Mouse (Mus musculus): Measurements from ENCODE around the gene Ngrn.

The Ngrn gene

DNA sequence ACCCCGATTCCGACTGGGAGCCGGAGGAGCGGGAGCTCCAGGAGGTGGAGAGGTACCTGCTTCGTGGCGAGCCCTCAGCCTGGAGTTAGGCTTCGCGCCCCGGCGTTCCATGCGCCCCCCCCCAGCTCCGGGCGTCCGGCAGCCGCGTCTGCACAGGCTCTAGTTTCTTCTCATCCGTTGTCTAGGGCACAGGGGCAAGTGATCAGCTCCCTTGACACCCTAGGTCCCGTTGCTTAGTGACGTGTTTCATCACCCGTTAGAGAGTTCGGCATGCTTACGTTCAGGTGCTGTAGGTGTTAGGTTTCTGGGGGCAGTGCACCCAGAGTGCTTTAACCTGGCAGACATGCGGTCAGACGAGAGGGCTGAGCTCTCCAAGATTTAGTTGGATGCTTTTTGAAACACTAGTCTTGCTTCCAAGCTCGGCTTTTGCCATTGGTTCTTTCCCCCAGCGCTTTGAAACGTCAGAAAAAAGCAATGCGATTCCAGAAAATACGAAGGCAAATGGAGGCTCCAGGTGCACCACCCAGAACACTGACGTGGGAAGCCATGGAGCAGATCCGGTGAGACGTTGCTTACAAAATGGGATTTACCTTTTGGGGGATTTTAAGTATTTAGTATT lies 466 bp downstream of the Ngrn start:
- DNase-seq (ENCODE audit: low spot score in 2 of 2), result peak; percentile 19 to 26

DNA sequence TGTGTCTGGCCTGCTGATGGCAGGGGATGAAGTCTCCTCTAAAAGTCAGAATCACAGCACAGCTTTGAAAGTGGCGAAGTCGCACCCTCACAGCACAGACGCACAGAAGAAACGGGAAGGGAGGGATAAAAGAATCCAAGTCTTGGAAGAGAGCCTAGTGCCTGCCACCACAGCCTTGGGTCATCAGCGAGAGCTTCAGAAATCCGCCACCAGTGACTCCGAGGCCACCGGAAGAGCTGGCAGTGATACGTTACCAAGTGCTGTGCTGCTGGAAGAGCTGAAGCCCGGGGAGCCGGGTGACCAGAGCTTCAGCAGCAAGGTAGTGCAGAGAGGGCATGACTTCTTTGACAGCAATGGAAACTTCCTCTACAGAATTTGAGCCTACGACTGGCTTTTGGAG lies 3.6 kb downstream of the Ngrn start:
- DNase-seq (ENCODE audit: low spot score in 2 of 2), result no peak

- DNase-seq (ENCODE audit: low spot score in 2 of 2), result no peak
Observed at GRCm38 (mm10) chr7:80267764-80268163, 6.7 kb downstream of the Ngrn start.

GRCm38 (mm10) chr7:80268897-80269750 lies 8.1 kb downstream of the Ngrn start, which contains the start of gene Vps33b:
Gene Vps33b (plus strand): TSS chr7:80269649.
- peak; percentile 94 to 95 for DNase-seq (ENCODE audit: low spot score in 2 of 2)

DNA sequence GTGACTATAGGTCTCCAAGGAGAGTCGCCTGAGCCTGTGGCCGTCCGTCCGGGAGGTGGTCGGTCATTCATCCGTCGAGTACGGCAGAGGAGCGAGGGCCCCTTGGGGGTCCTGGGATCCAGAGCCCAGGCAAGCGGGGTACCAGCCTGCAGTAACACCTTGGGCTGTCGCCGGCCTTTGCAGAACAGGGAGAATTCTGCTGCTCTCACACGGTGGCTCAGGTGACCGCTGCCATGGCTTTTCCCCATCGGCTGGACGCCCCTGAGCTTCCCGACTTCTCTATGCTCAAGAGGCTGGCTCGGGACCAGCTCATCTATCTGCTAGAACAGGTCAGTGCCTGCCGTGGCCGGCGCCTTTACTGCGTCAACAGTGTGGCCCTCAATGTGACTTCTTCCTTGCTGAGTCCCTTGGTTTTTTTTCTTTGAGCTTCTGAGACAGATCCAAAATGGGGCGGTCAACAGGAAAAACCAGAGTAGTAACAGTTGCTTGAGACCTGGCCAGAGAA lies 8.8 kb downstream of the Ngrn start:
- DNase-seq (ENCODE audit: low spot score in 2 of 2), result no peak

DNA sequence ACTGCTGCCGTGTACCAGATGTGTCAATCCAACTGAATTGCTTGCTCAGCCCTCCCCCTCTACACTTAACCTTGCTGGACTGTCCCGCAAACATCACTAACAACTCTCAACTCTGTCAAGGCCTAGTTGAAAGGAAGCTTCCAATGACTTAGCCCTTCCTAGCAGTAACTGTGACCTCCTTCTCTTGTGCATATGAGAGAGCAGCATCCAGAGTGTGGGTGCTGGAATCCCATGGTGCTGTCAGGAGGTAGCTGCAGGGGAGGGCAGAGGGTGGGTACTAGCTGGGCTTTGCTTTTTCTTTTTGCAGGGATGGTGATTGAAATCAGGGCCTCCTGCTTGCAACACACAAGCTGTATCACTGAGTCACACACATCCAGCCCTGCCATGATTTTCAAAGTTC lies 12.4 kb downstream of the Ngrn start:
- no peak for DNase-seq (ENCODE audit: low spot score in 2 of 2)

- no peak for DNase-seq (ENCODE audit: low spot score in 2 of 2)
Observed at GRCm38 (mm10) chr7:80276374-80276773, 15.4 kb downstream of the Ngrn start.

DNA sequence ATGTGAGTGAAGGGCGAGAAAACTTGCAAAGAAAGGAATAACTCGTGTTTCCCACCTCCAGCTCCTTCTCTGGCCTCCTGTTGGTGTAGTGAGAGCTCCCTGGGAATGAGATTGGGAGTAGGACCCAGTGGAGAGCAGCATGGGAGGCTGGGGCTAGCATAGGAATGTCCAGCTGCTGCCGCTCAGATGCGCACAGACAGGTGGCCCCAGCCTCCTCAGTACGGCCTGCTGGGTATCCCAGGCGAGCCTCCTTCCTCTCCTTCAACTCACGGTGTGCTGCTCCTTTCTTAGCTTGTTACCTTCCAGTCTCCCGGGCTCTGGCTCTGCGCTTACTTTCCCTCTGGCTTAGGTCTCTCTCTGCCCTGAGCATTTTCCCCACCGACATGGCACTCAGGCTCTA lies 19.0 kb downstream of the Ngrn start:
- no peak for DNase-seq (ENCODE audit: low spot score in 2 of 2)

GRCm38 (mm10) chr7:80280998-80281397 lies 20.0 kb downstream of the Ngrn start:
- no peak for DNase-seq (ENCODE audit: low spot score in 2 of 2)

GRCm38 (mm10) chr7:80281646-80282045 lies 20.6 kb downstream of the Ngrn start:
- no peak for DNase-seq (ENCODE audit: low spot score in 2 of 2)

DNA sequence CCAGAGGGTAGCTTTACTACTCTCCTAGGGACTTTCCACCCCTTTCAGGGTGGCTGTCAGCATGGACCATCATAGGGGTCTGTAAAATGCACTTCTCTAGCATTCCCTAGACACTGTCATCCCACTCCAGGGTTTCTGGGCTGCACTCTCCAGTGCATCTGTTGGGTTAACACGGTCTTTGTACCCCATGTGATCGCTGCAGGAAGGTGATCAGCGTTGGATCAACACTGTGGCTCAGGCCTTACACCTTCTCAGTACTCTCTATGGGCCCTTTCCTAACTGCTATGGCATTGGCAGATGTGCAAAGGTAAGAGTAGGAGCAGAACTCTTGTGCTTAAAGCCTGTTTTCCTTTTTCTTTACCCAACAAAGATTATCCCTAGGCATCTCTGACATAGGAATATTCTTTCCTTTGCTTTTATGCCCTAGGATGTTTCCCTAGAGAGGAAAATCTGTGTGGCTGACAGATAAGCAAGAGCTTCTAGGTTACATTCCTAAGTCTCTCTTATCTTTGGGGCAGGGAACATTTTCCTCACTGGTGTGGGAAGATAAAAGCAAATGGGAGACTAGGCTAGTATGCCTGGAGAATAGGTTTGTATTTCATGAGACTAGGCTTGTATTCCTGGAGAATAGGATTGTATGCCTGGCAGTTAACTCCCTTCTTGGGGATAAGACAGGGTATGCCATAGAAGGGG lies 22.4 kb downstream of the Ngrn start:
- no peak for DNase-seq (ENCODE audit: low spot score in 2 of 2)

DNA sequence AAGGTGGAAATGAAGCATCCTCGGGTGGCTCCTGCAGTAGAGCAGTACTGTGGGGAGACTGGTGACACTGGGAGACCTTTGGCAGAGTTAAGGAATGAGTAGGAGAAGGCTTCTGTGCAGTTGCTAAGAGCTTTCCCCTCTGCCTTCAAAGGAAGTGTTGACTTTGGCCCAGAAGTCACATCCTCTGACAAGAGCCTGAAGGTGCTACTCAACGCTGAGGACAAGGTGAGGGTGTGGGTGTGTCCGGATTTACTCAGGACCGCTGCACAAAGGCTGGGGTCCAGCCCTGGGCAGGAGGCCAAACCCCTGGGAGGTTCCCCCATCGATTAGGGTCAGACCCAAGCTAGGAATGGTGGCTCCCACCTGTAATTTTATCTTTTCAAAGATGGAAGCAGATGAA lies 23.4 kb downstream of the Ngrn start:
- no peak for DNase-seq (ENCODE audit: low spot score in 2 of 2)

GRCm38 (mm10) chr7:80285725-80286124 lies 24.7 kb downstream of the Ngrn start:
- DNase-seq (ENCODE audit: low spot score in 2 of 2), result no peak

- no peak for DNase-seq (ENCODE audit: low spot score in 2 of 2)
Observed at GRCm38 (mm10) chr7:80287736-80288135, 26.7 kb downstream of the Ngrn start.

DNA sequence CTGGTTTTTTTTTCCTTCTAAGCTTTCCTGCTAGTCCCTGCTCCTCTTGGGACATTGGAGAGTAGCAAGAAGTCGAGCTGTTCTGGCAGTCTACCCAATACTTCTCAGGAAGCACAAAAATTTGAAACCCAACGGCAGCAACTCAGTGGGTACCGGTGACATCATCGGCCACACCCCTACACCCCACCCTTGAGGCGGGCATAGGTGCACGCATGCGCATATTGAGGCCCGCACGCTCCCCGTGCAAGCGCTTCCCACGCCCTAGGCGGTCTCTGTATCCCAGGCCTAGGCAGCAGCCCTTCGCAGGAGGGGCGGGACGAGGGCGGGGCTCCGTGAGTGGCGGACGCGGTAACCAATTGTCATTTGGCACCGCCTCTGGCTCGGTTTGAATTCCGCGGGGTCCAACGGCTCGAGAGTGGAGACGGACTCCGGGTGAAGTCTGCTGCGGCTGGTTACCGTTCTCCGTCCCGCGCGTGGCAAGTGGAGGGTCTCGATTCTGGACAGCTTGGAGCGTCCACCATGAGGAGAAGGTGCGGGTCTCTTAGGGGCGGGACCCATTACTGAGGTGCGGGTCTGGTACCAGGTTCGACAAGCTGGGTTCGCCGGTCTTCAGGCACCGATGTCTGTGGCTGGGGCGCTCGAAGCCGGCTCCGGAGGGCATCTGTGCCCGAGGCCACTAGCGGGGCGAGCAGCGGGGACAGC lies 33.2 kb downstream of the Ngrn start, which contains the start of gene Prc1:
Gene Prc1 (plus strand): TSS at position 389 of the 702 bp plus-strand sequence.
- DNase-seq (ENCODE audit: low spot score in 2 of 2), result peak; percentile 99

- no peak for DNase-seq (ENCODE audit: low spot score in 2 of 2)
Observed at GRCm38 (mm10) chr7:80294764-80295648, 34.0 kb downstream of the Ngrn start.

GRCm38 (mm10) chr7:80296462-80296861 lies 35.4 kb downstream of the Ngrn start:
- no peak for DNase-seq (ENCODE audit: low spot score in 2 of 2)

DNA sequence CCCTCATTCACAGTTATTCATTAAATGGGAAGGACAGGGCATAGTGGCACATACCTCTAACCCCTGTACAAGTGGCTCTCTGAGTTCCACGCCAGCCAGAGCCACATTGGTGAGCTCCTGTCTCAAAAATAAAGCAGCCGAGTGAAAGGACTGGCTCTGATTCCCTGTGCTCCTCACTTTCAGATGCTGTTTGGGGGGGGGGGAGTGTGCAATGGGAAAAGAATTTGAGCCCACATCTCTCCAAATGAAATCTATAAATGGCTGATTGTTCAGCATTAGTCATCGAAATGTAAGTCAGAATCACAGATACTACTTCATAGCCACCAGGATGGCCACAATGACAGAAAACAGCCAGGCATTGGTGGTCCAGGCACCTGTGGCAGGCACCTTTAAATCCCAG lies 36.0 kb downstream of the Ngrn start:
- DNase-seq (ENCODE audit: low spot score in 2 of 2), result no peak

- DNase-seq (ENCODE audit: low spot score in 2 of 2), result no peak
Observed at GRCm38 (mm10) chr7:80298754-80299153, 37.7 kb downstream of the Ngrn start.

DNA sequence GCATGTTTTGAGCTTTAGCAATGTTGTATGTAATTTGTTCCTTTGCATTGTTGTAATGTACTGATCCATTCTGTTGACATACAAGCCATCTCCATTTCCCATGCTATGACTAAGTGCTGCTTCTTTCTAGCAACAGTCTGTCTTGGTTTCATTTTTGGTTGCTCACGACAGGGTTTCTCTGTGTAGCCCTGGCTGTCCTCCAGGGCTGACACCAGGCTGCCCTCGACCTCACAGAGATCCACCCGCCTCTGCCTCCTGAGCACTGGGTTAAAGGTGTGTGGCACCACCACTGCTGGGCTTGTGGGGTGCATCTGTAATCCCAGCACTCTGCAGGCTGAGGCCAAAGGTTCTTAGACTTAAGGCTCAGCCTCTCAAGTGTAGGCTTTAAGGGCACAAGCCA lies 38.6 kb downstream of the Ngrn start:
- DNase-seq (ENCODE audit: low spot score in 2 of 2), result no peak

GRCm38 (mm10) chr7:80301522-80301921 lies 40.5 kb downstream of the Ngrn start:
- no peak for DNase-seq (ENCODE audit: low spot score in 2 of 2)
